In genomic region chr12:16056831-16057230, GRCm38 (mm10) we compare ENCODE assay signal across 17 mouse cellular contexts.
DNase-seq lines count a peak whose midpoint lies in the region; ATAC-seq and TF ChIP-seq lines count a peak whose summit lies in the region.
"Had no signal": no experiment of that assay in that cellular context is flagged by ENCODE, and none has a peak within 500 bp of the region (broad histone marks: within the 10 kb centered on the region; RNA-seq: fewer than 3 reads in every experiment).

No protein-coding gene starts in this region.

- no peaks in the 10 kb centered on the region for H3K27me3 ChIP-seq in kidney, embryonic 15.5 days
- H3K27me3 ChIP-seq in limb, embryonic 13.5 days, result no peaks in the 10 kb centered on the region
- no peaks in the 10 kb centered on the region for H3K27me3 ChIP-seq in limb, embryonic 10.5 days (ENCODE audit: low read depth, poor library complexity, severe bottlenecking)
- no peaks in the 10 kb centered on the region for H3K27me3 ChIP-seq in thymus, adult 2 months (ENCODE audit: control insufficient read depth, insufficient read depth, low read length)
- H3K27me3 ChIP-seq: embryonic facial prominence, embryonic 12.5 days; forebrain, embryonic 15.5 days; heart, embryonic 12.5 days had no signal

- no peak for TF ChIP-seq CTCF in thymus, adult 2 months (IDR thresholded peaks at IDR 0.05; ENCODE audit: borderline replicate concordance, control insufficient read depth, extremely low read depth, insufficient read depth, low read length, poor library complexity)

- no peak overlapping the region for H3K4me3 ChIP-seq in kidney, embryonic 15.5 days (replicated peaks)
- H3K4me3 ChIP-seq in limb, embryonic 13.5 days, result no peak overlapping the region
- H3K4me3 ChIP-seq in limb, embryonic 10.5 days, result no peak overlapping the region
- H3K4me3 ChIP-seq in thymus, adult 2 months (ENCODE audit: control insufficient read depth, insufficient read depth, low read length), result no peak overlapping the region
- H3K4me3 ChIP-seq: embryonic facial prominence, embryonic 12.5 days; forebrain, embryonic 15.5 days; heart, adult 2 months; heart, embryonic 12.5 days; hindbrain, embryonic 10.5 days had no signal

- no peak for TF ChIP-seq POLR2A in thymus, adult 2 months (IDR thresholded peaks at IDR 0.05; ENCODE audit: control insufficient read depth, extremely low read depth, insufficient read depth, low read length, poor library complexity)

- 77% methylated on average over 2 of the region's 2 CpGs for WGBS in kidney, embryonic 15.5 days
- 57% methylated on average over 2 of the region's 2 CpGs for WGBS in limb, embryonic 13.5 days
- 82% methylated on average over 2 of the region's 2 CpGs for WGBS in limb, embryonic 10.5 days
- 93% methylated on average over 2 of the region's 2 CpGs for WGBS in thymus, adult 2 months

- no peak for ATAC-seq in kidney, embryonic 15.5 days (replicated peaks; ENCODE audit: low FRiP score)
- ATAC-seq in limb, embryonic 13.5 days (ENCODE audit: low FRiP score, low read depth), result no peak
- ATAC-seq: forebrain, embryonic 15.5 days had no signal

- no peak overlapping the region for H3K4me2 ChIP-seq in kidney, embryonic 15.5 days
- H3K4me2 ChIP-seq in limb, embryonic 13.5 days (replicated peaks), result no peak overlapping the region
- H3K4me2 ChIP-seq: embryonic facial prominence, embryonic 12.5 days; forebrain, embryonic 15.5 days; heart, embryonic 12.5 days had no signal

- peak; percentile 78 for DNase-seq in kidney, adult 11 months
- no peak for DNase-seq in limb, embryonic 10.5 days (ENCODE audit: low spot score)
- no peak for DNase-seq in thymus, adult 2 months
- no peak for DNase-seq in thymus, postnatal 25 days
- DNase-seq in kidney, postnatal 36 days, result peak; percentile 69 to 75
- DNase-seq in left cerebral cortex, postnatal 10 days (ENCODE audit: extremely low spot score in 1 of 2, low spot score in 2 of 2), result no peak
- DNase-seq: adrenal gland, postnatal 14 days; cerebellum, adult 11-12 months; cerebellum, adult 9-10 months; cerebellum, postnatal 25 days; heart, adult 2 months had no signal

- no peak overlapping the region for H3K9ac ChIP-seq in kidney, embryonic 15.5 days
- H3K9ac ChIP-seq in limb, embryonic 13.5 days, result no peak overlapping the region
- H3K9ac ChIP-seq: embryonic facial prominence, embryonic 12.5 days; forebrain, embryonic 15.5 days; heart, embryonic 12.5 days had no signal

- no peaks in the 10 kb centered on the region for H3K4me1 ChIP-seq in kidney, embryonic 15.5 days
- H3K4me1 ChIP-seq in limb, embryonic 13.5 days, result peaks cover 56% of the 10 kb centered on the region
- H3K4me1 ChIP-seq in limb, embryonic 10.5 days, result peaks cover 16% of the 10 kb centered on the region
- H3K4me1 ChIP-seq in thymus, adult 2 months (replicated peaks; ENCODE audit: control insufficient read depth, insufficient read depth, low read length), result peaks cover 5% of the 10 kb centered on the region
- H3K4me1 ChIP-seq: forebrain, embryonic 15.5 days; heart, embryonic 12.5 days; hindbrain, embryonic 10.5 days had no signal

- no peaks in the 10 kb centered on the region for H3K9me3 ChIP-seq in kidney, embryonic 15.5 days (replicated peaks)
- no peaks in the 10 kb centered on the region for H3K9me3 ChIP-seq in limb, embryonic 13.5 days
- H3K9me3 ChIP-seq in limb, embryonic 10.5 days (replicated peaks), result no peaks in the 10 kb centered on the region
- H3K9me3 ChIP-seq: embryonic facial prominence, embryonic 12.5 days; forebrain, embryonic 15.5 days; heart, embryonic 12.5 days; hindbrain, embryonic 10.5 days had no signal

- intact Hi-C loops in left cerebral cortex, postnatal 10 days (cut with DNase I), result no loop called here

- no peak overlapping the region for H3K27ac ChIP-seq in kidney, embryonic 15.5 days
- peak overlapping the region; percentile 3; the same call in 1 of the 2 replicates for H3K27ac ChIP-seq in limb, embryonic 13.5 days
- H3K27ac ChIP-seq in limb, embryonic 10.5 days, result no peak overlapping the region
- H3K27ac ChIP-seq in thymus, adult 2 months (ENCODE audit: control insufficient read depth, insufficient read depth, low read length), result peak overlapping the region; percentile 39; the same call in 1 of the 2 replicates
- H3K27ac ChIP-seq: embryonic facial prominence, embryonic 12.5 days; forebrain, embryonic 15.5 days; heart, adult 2 months; hindbrain, embryonic 10.5 days had no signal

- no peaks in the 10 kb centered on the region for H3K36me3 ChIP-seq in kidney, embryonic 15.5 days
- H3K36me3 ChIP-seq in limb, embryonic 13.5 days, result no peaks in the 10 kb centered on the region
- no peaks in the 10 kb centered on the region for H3K36me3 ChIP-seq in limb, embryonic 10.5 days
- H3K36me3 ChIP-seq in thymus, adult 2 months (ENCODE audit: control insufficient read depth, insufficient read depth, low read length), result no peaks in the 10 kb centered on the region
- H3K36me3 ChIP-seq: embryonic facial prominence, embryonic 12.5 days; forebrain, embryonic 15.5 days; heart, embryonic 12.5 days; hindbrain, embryonic 10.5 days had no signal

Comparison
In these comparisons a context has a peak if more than half of its experiments do, and no peak if none do; other contexts are left out.
1. H3K27ac ChIP-seq: peak in limb, embryonic 13.5 days (single experiment) and thymus, adult 2 months (single experiment); none in kidney, embryonic 15.5 days (single experiment) and limb, embryonic 10.5 days (single experiment).
2. DNase-seq: peak in kidney, adult 11 months (single experiment) and kidney, postnatal 36 days (2 of 2); none in limb, embryonic 10.5 days (single experiment), thymus, adult 2 months (single experiment), thymus, postnatal 25 days (single experiment) and left cerebral cortex, postnatal 10 days (0 of 2).